Mouse (Mus musculus) heart, adult 2 months (tissue): ENCODE results near the gene Bglap2. TPM values are rescaled to one million over a fixed set of nuclear protein-coding genes. Genes with fewer than 3 reads are reported as not detected.
"Not testable (repeated sequence)": the region's sequence is repeated elsewhere in the genome, so short reads cannot be mapped to it uniquely, and the experiment has no call there.

Experiments
- DNase-seq, 2 experiments: peaks; one replicate each; pipeline ENCODE4 v3.0.0; 2021
- H3K27ac ChIP-seq: fragments of 200-600 bp; 2 replicates; pipeline ENCODE4 v1.8.1; 2022
- H3K27me3 ChIP-seq: fragments of 200-500 bp; 2 replicates; pipeline ENCODE4 v1.6.1; 2012; ENCODE audit warnings: mild to moderate bottlenecking, low read length, inconsistent platforms, mixed read lengths; ENCODE audit not compliant: control insufficient read depth, insufficient read depth
- H3K36me3 ChIP-seq: fragments of 200-500 bp; 2 replicates; pipeline ENCODE4 v1.6.1; 2012; ENCODE audit warnings: low read length, inconsistent platforms; ENCODE audit not compliant: control insufficient read depth, insufficient read depth
- H3K4me1 ChIP-seq: fragments of 200-500 bp; 2 replicates; pipeline ENCODE4 v1.6.1; 2011; ENCODE audit warnings: low read length; ENCODE audit not compliant: control insufficient read depth, insufficient read depth
- H3K4me3 ChIP-seq: fragments of 200-600 bp; 2 replicates; pipeline ENCODE4 v1.8.1; 2022
- H3K79me2 ChIP-seq: fragments of 200-500 bp; replicated peaks from 2 replicates; pipeline ENCODE4 v1.6.1; 2012; ENCODE audit warnings: mild to moderate bottlenecking, inconsistent platforms, low read length, moderate library complexity, mixed read lengths; ENCODE audit not compliant: control insufficient read depth, insufficient read depth
- H3K9ac ChIP-seq: fragments of 200-500 bp; 2 replicates; pipeline ENCODE4 v1.6.1; 2012; ENCODE audit warnings: low read depth, mild to moderate bottlenecking, control low read depth, inconsistent platforms, low read length, mixed read lengths
- CTCF ChIP-seq: fragments of 200-600 bp; IDR thresholded peaks from 2 replicates; pipeline ENCODE4 v1.8.1; 2022; ENCODE audit warnings: antibody characterized with exemption, mild to moderate bottlenecking, moderate library complexity
- EP300 ChIP-seq: fragments of 200-500 bp; IDR thresholded peaks from 2 replicates; pipeline ENCODE4 v1.6.1; 2011; ENCODE audit warnings: low read depth, low read length, control low read depth; ENCODE audit not compliant: insufficient read depth
- POLR2A ChIP-seq: fragments of 200-500 bp; IDR thresholded peaks from 2 replicates; pipeline ENCODE4 v1.6.1; 2011; ENCODE audit warnings: mild to moderate bottlenecking, low read depth, low read length, control low read depth; ENCODE audit not compliant: insufficient read depth
- WGBS: fragments of 180-500 bp; shearing (Covaris S2); methylation state at CpG from one replicate; pipeline ENCODE4 v1.1.7; 2018; 5-methylcytosine and 5-hydroxymethylcytosine counted together
- intact Hi-C: fragments of 180-260 bp; cut with DNase I; formaldehyde crosslinking; loops from one replicate; pipeline ENCODE4 v1.15.1; 2025
- polyA plus RNA-seq: library from polyadenylated mRNA; depleted of rRNA; stranded (reverse); fragments of >200 nt; gene quantifications from 2 replicates; pipeline ENCODE4 v1.2.3, GENCODE M21; 2012
- total RNA-seq, 2 experiments: library from RNA; stranded (reverse); gene quantifications; 2 replicates each; pipeline ENCODE4 v1.2.3; 2021

Gene Bglap2
- total and polyA plus RNA-seq, 3 experiments = 0.84 TPM; not detected in 2

DNA sequence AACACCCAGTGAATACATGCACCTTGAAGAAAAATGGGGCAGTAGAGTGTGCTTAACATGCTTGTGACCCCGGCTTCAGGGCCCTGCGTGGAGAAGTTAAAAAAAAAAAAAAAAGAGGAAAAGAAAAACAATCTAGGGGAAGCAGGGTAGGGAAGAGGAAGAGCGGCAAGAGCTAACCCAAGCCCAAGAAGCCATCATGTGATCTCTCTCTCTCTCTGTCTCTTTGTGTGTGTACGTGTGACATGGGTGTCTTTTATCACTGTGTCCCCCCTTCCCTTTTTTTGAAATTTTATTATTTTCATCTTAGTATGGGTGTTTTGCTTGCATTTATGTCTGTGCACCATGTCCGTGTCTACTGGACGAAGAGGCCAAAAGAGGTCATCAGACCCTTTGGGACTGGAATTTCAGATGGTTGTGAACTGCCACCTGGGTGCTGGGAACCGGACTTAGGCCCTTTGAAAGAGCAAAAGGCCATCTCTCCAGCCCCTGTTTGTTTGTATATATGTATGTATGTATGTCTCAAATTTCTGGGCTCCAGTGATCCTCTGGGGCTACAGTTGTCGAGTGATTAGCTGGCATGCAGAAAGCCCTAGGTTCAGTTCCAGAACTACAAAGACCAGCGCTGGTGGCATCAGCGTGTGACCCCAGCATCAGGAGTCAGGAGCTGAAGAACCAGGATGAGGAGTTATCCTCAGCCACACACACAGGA, 25.2 kb upstream of the Bglap2 start:
- no peak for DNase-seq
- 84% methylated on average over 10 of the region's 10 CpGs for WGBS
- Histone ChIP-seq H3K27ac (no peak overlapping the region), H3K27me3 (no peaks in the 10 kb centered on the region), H3K4me3 (no peak overlapping the region), H3K9ac (no peak overlapping the region), H3K36me3 (no peaks in the 10 kb centered on the region), H3K4me1 (no peaks in the 10 kb centered on the region), H3K79me2 (no peaks in the 10 kb centered on the region)
- intact Hi-C loops = loop anchor here (1.0 kb wide), 1 partner anchor 62 kb away; no protein-coding TSS in a partner anchor
- TF ChIP-seq POLR2A = no peak
- TF ChIP-seq EP300 = no peak
- TF ChIP-seq CTCF = no peak

GRCm38 (mm10) chr3:88398666-88399065, 20.2 kb upstream of the Bglap2 start:
- Histone ChIP-seq H3K27ac (no peak overlapping the region), H3K4me3 (no peak overlapping the region), H3K79me2 (no peaks in the 10 kb centered on the region), H3K27me3 (no peaks in the 10 kb centered on the region), H3K4me1 (no peaks in the 10 kb centered on the region), H3K36me3 (no peaks in the 10 kb centered on the region), H3K9ac (no peak overlapping the region)
- intact Hi-C loops = no loop called here
- no peak for DNase-seq
- no peak for TF ChIP-seq EP300
- no peak for TF ChIP-seq POLR2A
- TF ChIP-seq CTCF = no peak
- WGBS = 86% methylated on average over 2 of the region's 2 CpGs

DNA sequence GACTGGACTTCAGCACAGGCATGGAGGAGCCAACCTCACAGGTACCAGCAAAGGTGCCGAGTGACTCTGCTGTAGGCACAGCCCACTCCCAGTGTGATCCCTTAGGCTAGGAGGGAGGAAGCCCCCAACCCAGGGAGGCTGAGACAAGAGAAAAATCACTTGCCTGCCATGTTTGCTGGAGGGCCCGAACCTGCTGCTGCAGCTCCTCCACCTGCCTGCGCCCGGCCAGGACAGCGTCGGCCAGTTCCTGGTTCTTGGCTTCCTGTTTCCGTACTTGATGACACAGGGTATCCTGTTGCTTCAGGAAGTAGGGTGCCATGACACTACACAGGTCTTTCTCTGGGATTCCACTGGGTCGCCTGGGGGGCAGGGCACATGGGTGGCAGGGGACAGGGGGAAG, 17.2 kb upstream of the Bglap2 start:
- no peak overlapping the region for H3K9ac ChIP-seq
- intact Hi-C loops = no loop called here
- DNase-seq = no peak
- no peaks in the 10 kb centered on the region for H3K4me1 ChIP-seq
- no peak overlapping the region for H3K4me3 ChIP-seq
- WGBS = 77% methylated on average over 8 of the region's 8 CpGs
- no peaks in the 10 kb centered on the region for H3K36me3 ChIP-seq
- no peak overlapping the region for H3K27ac ChIP-seq
- no peaks in the 10 kb centered on the region for H3K27me3 ChIP-seq
- TF ChIP-seq POLR2A = no peak
- TF ChIP-seq EP300 = no peak
- no peak for TF ChIP-seq CTCF
- H3K79me2 ChIP-seq = no peaks in the 10 kb centered on the region

GRCm38 (mm10) chr3:88395288-88395687, 16.8 kb upstream of the Bglap2 start:
- TF ChIP-seq EP300 (no peak), POLR2A (no peak), CTCF (no peak)
- 97% methylated on average over 6 of the region's 6 CpGs for WGBS
- intact Hi-C loops = no loop called here

GRCm38 (mm10) chr3:88393776-88394375, 15.4 kb upstream of the Bglap2 start:
- WGBS = 85% methylated on average over 9 of the region's 9 CpGs
- no peak overlapping the region for H3K27ac ChIP-seq
- DNase-seq = no peak
- TF ChIP-seq EP300 = no peak
- no peak for TF ChIP-seq POLR2A
- TF ChIP-seq CTCF = no peak
- H3K27me3 ChIP-seq = no peaks in the 10 kb centered on the region
- H3K4me1 ChIP-seq = no peaks in the 10 kb centered on the region
- intact Hi-C loops = no loop called here
- H3K79me2 ChIP-seq = no peaks in the 10 kb centered on the region
- no peak overlapping the region for H3K9ac ChIP-seq
- no peaks in the 10 kb centered on the region for H3K36me3 ChIP-seq
- no peak overlapping the region for H3K4me3 ChIP-seq

More at GRCm38 (mm10) chr3:88395288-88395687, 16.8 kb upstream of the Bglap2 start:
- Histone ChIP-seq H3K79me2 (no peaks in the 10 kb centered on the region), H3K4me3 (no peak overlapping the region), H3K27me3 (no peaks in the 10 kb centered on the region), H3K9ac (no peak overlapping the region), H3K4me1 (no peaks in the 10 kb centered on the region), H3K27ac (no peak overlapping the region), H3K36me3 (no peaks in the 10 kb centered on the region)
- DNase-seq = no peak

DNA sequence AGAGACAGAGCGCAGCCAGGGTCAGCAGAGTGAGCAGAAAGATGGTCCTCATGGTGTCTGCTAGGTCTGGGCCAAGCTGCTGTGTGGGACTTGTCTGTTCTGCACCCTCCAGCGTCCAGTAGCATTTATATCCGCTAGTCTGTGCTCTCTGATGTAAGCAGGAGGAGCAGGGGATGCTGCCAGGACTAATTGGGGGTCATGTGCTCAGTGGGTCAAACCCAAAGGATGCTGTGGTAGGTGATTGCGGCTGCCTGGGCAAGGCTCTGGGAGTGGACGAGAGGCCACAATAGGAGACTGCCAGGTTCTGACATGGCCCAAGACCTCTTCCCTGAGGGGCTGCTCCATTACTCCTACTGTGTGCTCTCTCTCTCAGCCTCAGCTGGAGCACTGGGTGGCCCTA, 5.9 kb upstream of the Bglap2 start, which contains the start of gene Bglap:
Gene Bglap (minus strand): TSS at position 101 of the 400 bp plus-strand sequence.
- H3K79me2 ChIP-seq = no peaks in the 10 kb centered on the region
- no peak for DNase-seq
- no peak within 1 kb of the TSS for H3K4me3 ChIP-seq
- H3K27me3 ChIP-seq = no peaks in the 10 kb centered on the region
- intact Hi-C loops = no loop called here
- H3K4me1 ChIP-seq = no peaks in the 10 kb centered on the region
- WGBS = 75% methylated on average over 5 of the region's 5 CpGs
- TF ChIP-seq POLR2A (no peak), CTCF (no peak)
- no peaks in the 10 kb centered on the region for H3K36me3 ChIP-seq
- no peak within 1 kb of the TSS for H3K9ac ChIP-seq
- no peak within 1 kb of the TSS for H3K27ac ChIP-seq

- H3K27ac ChIP-seq, DNase-seq, H3K36me3 ChIP-seq, H3K27me3 ChIP-seq, H3K4me1 ChIP-seq, H3K79me2 ChIP-seq, H3K4me3 ChIP-seq, intact Hi-C loops, H3K9ac ChIP-seq: not testable (repeated sequence)
- 52% methylated on average over 3 of the region's 7 CpGs for WGBS
Measured at GRCm38 (mm10) chr3:88382383-88382782, 3.9 kb upstream of the Bglap2 start.

GRCm38 (mm10) chr3:88381389-88382315, 3.2 kb upstream of the Bglap2 start:
- H3K36me3 ChIP-seq, H3K4me1 ChIP-seq, intact Hi-C loops, H3K4me3 ChIP-seq, DNase-seq, H3K9ac ChIP-seq, H3K27ac ChIP-seq, H3K79me2 ChIP-seq, H3K27me3 ChIP-seq: not testable (repeated sequence)
- 19% methylated on average over 22 of the region's 22 CpGs for WGBS
